Mouse (Mus musculus) spleen, adult 2 months (tissue): ENCODE results near the gene Tor3a.

Experiments
- CTCF ChIP-seq: fragments of 200-500 bp; IDR thresholded peaks from 2 replicates; pipeline ENCODE4 v1.5.1; 2011; ENCODE audit warnings: mild to moderate bottlenecking, inconsistent platforms; ENCODE audit not compliant: insufficient read depth, insufficient read length, insufficient replicate concordance; ENCODE audit errors: extremely low read depth
- POLR2A ChIP-seq: fragments of 200-500 bp; IDR thresholded peaks from 2 replicates; pipeline ENCODE4 v1.6.1; 2011; ENCODE audit warnings: low read depth, low read length, inconsistent platforms

DNA sequence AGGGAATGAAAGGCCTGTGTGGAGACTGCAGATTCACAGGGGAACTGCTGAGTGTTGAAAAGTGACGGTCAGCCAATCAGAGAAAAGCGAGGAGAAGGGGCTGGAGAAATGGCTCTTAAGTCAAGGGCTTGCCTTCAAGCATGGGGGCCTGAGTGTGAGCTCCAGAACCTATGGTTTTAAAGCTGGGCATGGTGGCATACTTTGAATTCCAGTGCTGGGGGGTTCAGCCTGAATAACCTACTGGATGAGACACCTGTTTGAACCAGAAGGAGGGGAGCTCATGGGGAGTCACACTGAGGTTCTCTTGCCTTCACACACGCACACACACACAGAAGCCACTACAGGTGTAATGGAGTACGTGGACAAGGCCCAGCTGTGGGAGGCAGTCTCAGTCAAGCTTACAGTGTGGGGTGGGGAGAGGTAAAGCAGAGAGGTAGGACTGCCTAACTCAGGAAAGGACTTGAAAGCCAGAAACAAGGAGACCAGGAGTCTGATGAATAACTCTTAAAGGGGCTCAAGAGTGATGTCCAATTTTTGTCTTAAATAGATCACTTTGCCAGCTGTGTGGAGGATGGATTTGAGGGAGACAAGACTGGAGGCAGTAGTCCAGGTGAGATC lies 53.8 kb downstream of the Tor3a start:
- TF ChIP-seq CTCF (no peak), POLR2A (no peak)
